Mouse (Mus musculus): ENCODE measurements around the gene Dr1.
"Not testable (repeated sequence)": the region's sequence is repeated elsewhere in the genome, so short reads cannot be mapped to it uniquely, and the experiment has no call there.

Dr1 gene

GRCm38 (mm10) chr5:108268127-108269062 is at the start of gene Dr1:
Gene Dr1 (plus strand): TSS chr5:108268897.
- DNase-seq = peak; percentile 83 to 90

- no peak for DNase-seq
Observed at GRCm38 (mm10) chr5:108224077-108224476, 44.6 kb upstream of the Dr1 start.

GRCm38 (mm10) chr5:108226159-108226558 is 42.5 kb upstream of the Dr1 start:
- DNase-seq = no peak

GRCm38 (mm10) chr5:108246314-108246765 is 22.4 kb upstream of the Dr1 start:
- DNase-seq = no peak

GRCm38 (mm10) chr5:108250033-108250432 is 18.7 kb upstream of the Dr1 start:
- no peak for DNase-seq

GRCm38 (mm10) chr5:108255259-108255658 is 13.4 kb upstream of the Dr1 start:
- DNase-seq = no peak

- peak; percentile 20 to 24 for DNase-seq
Observed at GRCm38 (mm10) chr5:108262722-108263121, 6.0 kb upstream of the Dr1 start.

- not testable (repeated sequence) for DNase-seq
Observed at GRCm38 (mm10) chr5:108263785-108264184, 4.9 kb upstream of the Dr1 start.

GRCm38 (mm10) chr5:108266990-108267389 is 1.7 kb upstream of the Dr1 start:
- no peak for DNase-seq

- DNase-seq = peak in 1 of 2 experiments; percentile 23
Observed at GRCm38 (mm10) chr5:108269063-108269810, 540 bp downstream of the Dr1 start.

GRCm38 (mm10) chr5:108269811-108270151 is 1.1 kb downstream of the Dr1 start:
- no peak for DNase-seq

- DNase-seq = no peak
Observed at GRCm38 (mm10) chr5:108270415-108270814, 1.7 kb downstream of the Dr1 start.

- DNase-seq = not testable (repeated sequence)
Observed at GRCm38 (mm10) chr5:108271345-108271744, 2.6 kb downstream of the Dr1 start.

GRCm38 (mm10) chr5:108286957-108287356 is 18.3 kb downstream of the Dr1 start:
- DNase-seq = no peak

- DNase-seq = no peak
Observed at GRCm38 (mm10) chr5:108301567-108301966, 32.9 kb downstream of the Dr1 start.

- peak; percentile 94 to 95 for DNase-seq
Observed at GRCm38 (mm10) chr5:108312224-108313064, 43.7 kb downstream of the Dr1 start, which contains the start of gene Pigg. Gene Pigg (plus strand): TSS chr5:108312609.

- DNase-seq = peak in 1 of 2 experiments; percentile 8
Observed at GRCm38 (mm10) chr5:108313065-108313860, 44.6 kb downstream of the Dr1 start.

Data from cerebellum, postnatal 36 days (tissue).